Mouse (Mus musculus) hindbrain, embryonic 12.5 days (tissue): ENCODE results near the gene Nat10. TPM values are rescaled to one million over a fixed set of nuclear protein-coding genes. Genes with fewer than 3 reads are reported as not detected.

Experiments used
- ATAC-seq: fragments of 200-750 bp; cut with Nextera tagmentation; 2 replicates; pipeline ENCODE4 v1.8.0; 2017; ENCODE audit warnings: moderate TSS enrichment; ENCODE audit not compliant: low FRiP score
- H3K27ac ChIP-seq: fragments of 300-500 bp; sonication (generic); 2 replicates; pipeline ENCODE4 v1.5.1; 2016; ENCODE audit warnings: mild to moderate bottlenecking
- H3K27me3 ChIP-seq: fragments of 300-500 bp; sonication (generic); 2 replicates; pipeline ENCODE4 v1.6.1; 2016; ENCODE audit warnings: mild to moderate bottlenecking
- H3K36me3 ChIP-seq: fragments of 300-500 bp; sonication (generic); 2 replicates; pipeline ENCODE4 v1.6.1; 2016; ENCODE audit warnings: mild to moderate bottlenecking
- H3K4me1 ChIP-seq: fragments of 300-500 bp; sonication (generic); 2 replicates; pipeline ENCODE4 v1.6.1; 2016
- H3K4me2 ChIP-seq: fragments of 300-500 bp; sonication (generic); replicated peaks from 2 replicates; pipeline ENCODE4 v1.6.1; 2016; ENCODE audit warnings: mild to moderate bottlenecking
- H3K4me3 ChIP-seq: fragments of 300-500 bp; sonication (generic); 2 replicates; pipeline ENCODE4 v1.5.1; 2016; ENCODE audit warnings: mild to moderate bottlenecking
- H3K9ac ChIP-seq: fragments of 300-500 bp; sonication (generic); 2 replicates; pipeline ENCODE4 v1.6.1; 2016; ENCODE audit warnings: mild to moderate bottlenecking, moderate library complexity
- H3K9me3 ChIP-seq: fragments of 300-500 bp; sonication (generic); replicated peaks from 2 replicates; pipeline ENCODE4 v1.6.1; 2016; ENCODE audit warnings: mild to moderate bottlenecking
- WGBS: fragments of 180-500 bp; shearing (Covaris S2); methylation state at CpG from one replicate; pipeline ENCODE4 v1.1.7; 2016; 5-methylcytosine and 5-hydroxymethylcytosine counted together
- polyA plus RNA-seq: library from polyadenylated mRNA; unstranded; fragments of >200 nt; fragmentation: Nextera tagmentation; extraction: Ambion mirVana; gene quantifications from 2 replicates; pipeline ENCODE4 v1.2.1, GENCODE M21; 2016

Nat10 gene
- polyA plus RNA-seq, 1 experiment from 2014 or later = 25.7 TPM

- no peak for ATAC-seq
- no peak overlapping the region for H3K4me2 ChIP-seq
- peaks cover 25% of the 10 kb centered on the region for H3K4me1 ChIP-seq
Measured at GRCm38 (mm10) chr2:103687143-103687542, 73.9 kb downstream of the Nat10 start.

DNA sequence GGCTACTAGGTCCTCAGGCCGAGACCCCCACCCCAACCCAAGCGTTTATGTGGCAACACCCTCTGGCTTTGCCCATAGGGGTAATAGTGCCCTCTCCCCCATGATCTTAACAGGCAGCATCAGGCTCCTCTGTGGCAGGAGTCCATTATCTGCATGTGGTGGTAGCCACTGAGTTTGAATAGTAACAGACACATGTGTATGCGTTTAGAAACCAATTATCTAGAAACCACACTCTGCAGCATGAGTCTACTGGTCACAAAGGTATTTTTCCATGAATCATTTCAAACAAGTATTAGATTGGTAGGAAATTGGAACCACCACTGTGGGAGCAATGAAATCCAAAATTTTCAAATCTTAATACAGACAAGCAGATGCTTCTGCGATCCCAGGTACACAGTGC, 75.5 kb downstream of the Nat10 start:
- H3K36me3 ChIP-seq = no peaks in the 10 kb centered on the region; the same call in 1 of the 2 replicates
- peaks cover 23% of the 10 kb centered on the region for H3K4me1 ChIP-seq
- H3K27me3 ChIP-seq = no peaks in the 10 kb centered on the region
- H3K9me3 ChIP-seq = no peaks in the 10 kb centered on the region
- H3K9ac ChIP-seq = no peak overlapping the region
- WGBS = 76% methylated on average over 4 of the region's 4 CpGs
- no peak overlapping the region for H3K27ac ChIP-seq
- H3K4me2 ChIP-seq = no peak overlapping the region
- H3K4me3 ChIP-seq = no peak overlapping the region
- no peak for ATAC-seq

More at GRCm38 (mm10) chr2:103687143-103687542, 73.9 kb downstream of the Nat10 start:
- H3K4me3 ChIP-seq = no peak overlapping the region
- no peaks in the 10 kb centered on the region for H3K27me3 ChIP-seq
- no peak overlapping the region for H3K9ac ChIP-seq
- no peak overlapping the region for H3K27ac ChIP-seq
- no peaks in the 10 kb centered on the region for H3K9me3 ChIP-seq
- H3K36me3 ChIP-seq = no peaks in the 10 kb centered on the region; the same call in 1 of the 2 replicates

DNA sequence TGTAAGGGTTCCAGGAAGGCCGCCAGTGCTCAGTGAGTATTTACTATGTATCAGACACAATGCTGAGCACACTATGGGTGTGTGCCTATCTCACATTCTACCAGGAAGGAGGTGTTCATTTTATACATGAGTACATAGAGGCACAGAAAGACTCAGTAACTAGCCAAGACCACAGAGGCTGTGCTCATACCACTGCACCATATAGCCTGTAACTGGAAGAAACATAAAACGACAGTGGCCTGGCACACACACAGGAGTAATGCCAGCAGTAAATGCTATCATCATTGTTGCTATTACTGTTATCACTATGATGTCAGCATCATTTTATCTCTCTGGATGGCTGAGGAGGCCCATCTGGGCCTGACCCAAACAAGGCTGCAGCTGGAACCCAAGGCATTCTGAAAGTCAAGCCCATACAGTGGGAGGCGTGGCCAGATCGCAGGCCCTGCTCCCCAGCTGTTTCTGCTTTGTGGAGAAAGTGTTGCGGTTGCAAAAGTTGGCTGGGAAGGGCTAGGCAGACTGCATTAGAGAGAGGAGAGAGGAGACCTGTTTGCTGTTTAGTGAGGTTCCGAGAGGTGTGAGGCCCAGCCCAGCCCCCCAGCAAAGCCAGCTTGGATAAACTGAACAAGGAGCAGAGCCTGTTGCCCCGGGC, 76.0 kb downstream of the Nat10 start:
- Histone ChIP-seq H3K9me3 (no peaks in the 10 kb centered on the region), H3K9ac (no peak overlapping the region), H3K36me3 (no peaks in the 10 kb centered on the region; the same call in 1 of the 2 replicates), H3K4me3 (no peak overlapping the region), H3K27me3 (no peaks in the 10 kb centered on the region), H3K4me2 (no peak overlapping the region), H3K4me1 (peaks cover 18% of the 10 kb centered on the region), H3K27ac (no peak overlapping the region)
- 57% methylated on average over 7 of the region's 7 CpGs for WGBS
- no peak; the same call in 1 of the 2 replicates for ATAC-seq

DNA sequence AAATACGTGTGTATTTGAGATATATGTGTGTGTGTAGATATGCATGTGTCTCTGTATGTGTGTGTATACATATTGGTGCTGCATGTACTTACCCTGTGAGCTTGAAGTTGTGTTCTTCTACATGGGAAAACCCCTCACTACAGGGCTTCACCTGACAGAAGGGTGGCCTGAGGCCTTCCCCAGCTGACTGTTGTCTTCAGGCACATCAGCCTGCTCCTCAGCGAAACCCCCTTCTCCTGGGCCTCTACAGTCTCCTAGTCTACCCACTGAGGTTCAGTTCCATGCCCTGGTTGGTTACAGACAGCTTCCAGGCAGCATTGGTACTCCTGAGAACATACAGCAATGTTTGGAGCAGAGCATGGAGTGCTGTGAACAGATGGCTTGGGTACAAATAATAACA, 76.6 kb downstream of the Nat10 start:
- Histone ChIP-seq H3K4me3 (no peak overlapping the region), H3K36me3 (no peaks in the 10 kb centered on the region; the same call in 1 of the 2 replicates), H3K27me3 (no peaks in the 10 kb centered on the region), H3K4me1 (peaks cover 15% of the 10 kb centered on the region), H3K27ac (no peak overlapping the region), H3K9ac (no peak overlapping the region), H3K4me2 (no peak overlapping the region), H3K9me3 (no peaks in the 10 kb centered on the region)
- 87% methylated on average over 2 of the region's 2 CpGs for WGBS
- no peak for ATAC-seq

GRCm38 (mm10) chr2:103682927-103683442, 78.1 kb downstream of the Nat10 start:
- ATAC-seq = peak; percentile 35; the same call in 1 of the 2 replicates
- no peaks in the 10 kb centered on the region for H3K27me3 ChIP-seq
- H3K9ac ChIP-seq = no peak overlapping the region
- no peaks in the 10 kb centered on the region for H3K9me3 ChIP-seq
- H3K27ac ChIP-seq = no peak overlapping the region
- peaks cover 17% of the 10 kb centered on the region for H3K4me1 ChIP-seq
- WGBS = 66% methylated on average over 9 of the region's 9 CpGs
- H3K4me3 ChIP-seq = no peak overlapping the region
- no peaks in the 10 kb centered on the region; the same call in 1 of the 2 replicates for H3K36me3 ChIP-seq
- no peak overlapping the region for H3K4me2 ChIP-seq

DNA sequence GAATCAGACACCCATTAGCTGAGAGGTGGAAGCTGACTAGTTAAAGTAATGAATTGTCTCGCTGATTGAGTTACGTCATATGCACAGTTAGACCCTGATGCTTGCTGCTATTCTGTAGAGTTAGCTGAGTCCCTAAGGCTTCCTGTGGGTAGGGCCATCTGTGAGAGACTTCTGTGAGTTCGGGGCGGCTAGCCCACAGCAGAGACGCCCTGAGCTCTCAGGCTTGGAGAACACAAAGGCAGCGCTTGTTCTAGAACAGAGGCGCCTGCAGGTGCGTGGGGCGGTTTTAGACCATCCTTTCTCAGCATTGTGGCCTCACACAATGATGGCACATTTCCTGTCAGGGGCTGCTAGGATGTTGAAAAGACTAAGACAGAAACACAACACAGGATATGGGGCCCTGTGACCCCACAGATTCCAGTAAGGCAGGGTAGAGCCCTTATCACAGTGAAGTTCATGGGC, 78.8 kb downstream of the Nat10 start:
- Histone ChIP-seq H3K9ac (no peak overlapping the region), H3K4me1 (peaks cover 22% of the 10 kb centered on the region), H3K4me3 (no peak overlapping the region), H3K27me3 (no peaks in the 10 kb centered on the region), H3K9me3 (no peaks in the 10 kb centered on the region), H3K27ac (no peak overlapping the region), H3K36me3 (no peaks in the 10 kb centered on the region; the same call in 1 of the 2 replicates), H3K4me2 (no peak overlapping the region)
- WGBS = 73% methylated on average over 9 of the region's 9 CpGs
- no peak for ATAC-seq

DNA sequence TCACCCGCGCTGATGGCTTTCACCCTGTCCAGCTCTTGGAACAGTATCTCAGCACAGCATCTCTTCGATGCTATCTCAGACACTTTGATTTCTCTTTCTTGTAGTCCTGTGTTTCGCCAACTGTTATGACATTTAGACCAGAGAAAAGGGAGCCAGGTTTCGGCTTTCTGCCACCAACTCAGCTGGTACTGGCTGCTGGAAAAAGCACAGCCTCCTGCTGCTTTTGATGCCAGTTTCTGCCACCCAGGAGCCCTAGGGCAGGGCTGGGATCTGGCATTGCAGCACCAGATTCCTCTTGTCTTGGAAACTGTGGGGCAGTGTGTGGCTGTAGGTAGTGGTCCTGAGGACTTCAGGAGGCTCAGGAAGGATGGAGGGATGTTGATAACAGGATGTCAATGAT, 79.9 kb downstream of the Nat10 start:
- Histone ChIP-seq H3K9ac (no peak overlapping the region), H3K4me3 (no peak overlapping the region), H3K27ac (no peak overlapping the region), H3K27me3 (no peaks in the 10 kb centered on the region), H3K4me1 (peaks cover 30% of the 10 kb centered on the region), H3K9me3 (no peaks in the 10 kb centered on the region), H3K4me2 (no peak overlapping the region), H3K36me3 (no peaks in the 10 kb centered on the region; the same call in 1 of the 2 replicates)
- WGBS = 87% methylated on average over 5 of the region's 5 CpGs
- ATAC-seq = no peak

DNA sequence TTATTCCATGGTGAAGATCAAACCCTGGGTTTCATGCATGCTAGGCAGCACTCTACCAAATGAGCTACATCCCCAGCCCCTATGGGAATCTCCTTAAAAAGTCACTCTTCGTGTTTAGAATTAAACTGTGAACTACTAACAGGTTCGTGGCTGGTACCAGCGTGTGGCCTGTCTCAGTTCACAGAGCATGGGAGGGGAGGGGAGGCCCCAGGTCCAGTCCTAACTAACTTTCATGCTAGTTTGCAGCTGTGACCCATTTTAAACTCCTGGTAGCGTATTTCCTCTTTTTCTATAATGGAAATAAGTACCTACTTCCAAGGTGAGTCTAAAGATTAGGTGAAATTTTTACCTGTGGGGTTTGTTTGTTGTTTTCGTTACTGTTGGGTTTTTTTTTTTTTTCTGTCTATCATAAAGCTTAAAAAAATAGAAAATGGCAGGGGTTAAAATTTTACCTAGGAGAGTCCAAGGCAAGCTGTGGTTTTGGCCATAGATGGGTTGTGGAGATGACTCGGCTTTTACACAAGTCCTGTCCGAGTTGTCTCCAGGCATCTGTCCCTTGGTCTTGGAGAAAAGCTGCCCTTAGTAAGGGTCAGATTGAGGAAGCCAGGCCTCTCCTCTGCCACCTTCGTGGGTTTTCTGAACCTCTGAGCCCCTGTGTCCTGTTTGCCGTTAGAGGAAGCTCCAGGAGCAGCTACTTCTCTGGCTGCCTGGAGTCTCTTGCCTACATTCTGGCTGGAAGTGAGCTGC, 80.5 kb downstream of the Nat10 start:
- no peak for ATAC-seq
- 80% methylated on average over 9 of the region's 9 CpGs for WGBS
- H3K36me3 ChIP-seq = no peaks in the 10 kb centered on the region; the same call in 1 of the 2 replicates
- H3K27me3 ChIP-seq = no peaks in the 10 kb centered on the region
- H3K27ac ChIP-seq = no peak overlapping the region
- no peaks in the 10 kb centered on the region for H3K9me3 ChIP-seq
- H3K4me2 ChIP-seq = no peak overlapping the region
- no peak overlapping the region for H3K4me3 ChIP-seq
- H3K9ac ChIP-seq = no peak overlapping the region
- peaks cover 33% of the 10 kb centered on the region for H3K4me1 ChIP-seq

DNA sequence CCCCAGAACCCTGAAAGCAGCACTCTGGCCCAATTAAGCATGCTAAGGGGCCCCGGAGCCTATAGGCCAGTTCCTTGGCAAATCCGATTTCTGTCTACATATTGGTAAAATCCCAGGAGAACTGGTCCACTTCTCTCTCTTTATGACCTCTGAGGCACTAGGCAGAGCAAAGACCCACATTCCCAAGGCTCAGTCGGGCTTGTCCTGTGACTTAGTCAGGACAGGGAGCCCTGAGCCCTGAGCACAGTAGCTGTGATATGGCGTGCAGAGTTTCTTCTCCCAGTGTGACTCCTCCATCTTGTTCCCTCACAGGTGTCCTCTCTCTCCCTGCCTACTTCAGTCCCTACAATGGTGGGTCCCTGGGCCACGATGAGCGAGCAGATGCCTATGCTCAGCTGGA, 82.6 kb downstream of the Nat10 start:
- no peak for ATAC-seq
- Histone ChIP-seq H3K4me3 (no peak overlapping the region), H3K9ac (no peak overlapping the region), H3K27me3 (no peaks in the 10 kb centered on the region), H3K4me2 (no peak overlapping the region), H3K4me1 (peaks cover 33% of the 10 kb centered on the region), H3K36me3 (no peaks in the 10 kb centered on the region; the same call in 1 of the 2 replicates), H3K9me3 (no peaks in the 10 kb centered on the region), H3K27ac (no peak overlapping the region)
- 85% methylated on average over 6 of the region's 6 CpGs for WGBS

- WGBS = 66% methylated on average over 7 of the region's 7 CpGs
- Histone ChIP-seq H3K4me3 (no peak overlapping the region), H3K4me1 (peaks cover 27% of the 10 kb centered on the region), H3K9me3 (no peaks in the 10 kb centered on the region), H3K4me2 (no peak overlapping the region), H3K9ac (no peak overlapping the region), H3K27ac (no peak overlapping the region), H3K27me3 (no peaks in the 10 kb centered on the region), H3K36me3 (no peaks in the 10 kb centered on the region)
- no peak for ATAC-seq
Measured at GRCm38 (mm10) chr2:103677614-103678369, 83.3 kb downstream of the Nat10 start.

GRCm38 (mm10) chr2:103676808-103677207, 84.3 kb downstream of the Nat10 start:
- H3K27me3 ChIP-seq = no peaks in the 10 kb centered on the region
- H3K9ac ChIP-seq = no peak overlapping the region
- no peaks in the 10 kb centered on the region for H3K36me3 ChIP-seq
- no peak overlapping the region for H3K4me2 ChIP-seq
- no peak overlapping the region for H3K27ac ChIP-seq
- 53% methylated on average over 2 of the region's 2 CpGs for WGBS
- H3K4me3 ChIP-seq = no peak overlapping the region
- no peak for ATAC-seq
- no peaks in the 10 kb centered on the region for H3K9me3 ChIP-seq
- H3K4me1 ChIP-seq = peaks cover 18% of the 10 kb centered on the region

DNA sequence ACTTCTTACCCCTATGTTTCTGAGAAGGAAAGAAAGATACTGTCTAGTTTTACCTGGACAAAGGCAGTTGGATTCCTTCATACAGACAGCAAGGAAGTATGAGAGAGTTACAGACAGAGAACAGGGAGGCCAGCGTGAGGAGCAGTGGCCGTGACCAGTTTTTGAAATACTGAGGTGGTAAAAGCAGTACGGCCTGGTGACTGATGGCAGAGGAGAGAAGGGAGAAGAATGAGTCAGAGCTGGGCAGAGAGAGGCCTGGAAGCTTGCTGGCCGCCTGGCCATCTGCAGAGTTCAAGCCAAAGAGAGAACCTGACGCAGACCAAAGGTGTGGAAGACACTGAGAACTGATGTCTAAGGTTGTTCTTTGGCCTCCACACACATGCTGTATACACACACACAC, 85.7 kb downstream of the Nat10 start:
- Histone ChIP-seq H3K4me1 (peaks cover 20% of the 10 kb centered on the region), H3K4me3 (no peak overlapping the region), H3K9ac (no peak overlapping the region), H3K36me3 (no peaks in the 10 kb centered on the region), H3K27ac (no peak overlapping the region), H3K27me3 (no peaks in the 10 kb centered on the region), H3K9me3 (no peaks in the 10 kb centered on the region), H3K4me2 (no peak overlapping the region)
- WGBS = 90% methylated on average over 5 of the region's 5 CpGs
- no peak for ATAC-seq
